Mouse (Mus musculus) heart, embryonic 11.5 days (tissue): ENCODE measurements around the gene 2900011O08Rik. TPM values are rescaled to one million over a fixed set of nuclear protein-coding genes. Genes with fewer than 3 reads are reported as not detected.
"Not testable (repeated sequence)": the region's sequence is repeated elsewhere in the genome, so short reads cannot be mapped to it uniquely, and the experiment has no call there.

ENCODE experiments used
- ATAC-seq: fragments of 200-750 bp; cut with Nextera tagmentation; replicated peaks from 2 replicates; pipeline ENCODE4 v1.8.0; 2017; ENCODE audit warnings: moderate library complexity; ENCODE audit not compliant: insufficient number of reproducible peaks, low FRiP score, low TSS enrichment
- H3K27ac ChIP-seq: fragments of 300-500 bp; sonication (generic); 2 replicates; pipeline ENCODE4 v1.5.1; 2014; ENCODE audit warnings: mild to moderate bottlenecking, low read depth, low read length
- H3K27me3 ChIP-seq: fragments of 300-500 bp; sonication (generic); 2 replicates; pipeline ENCODE4 v1.6.1; 2014; ENCODE audit warnings: mild to moderate bottlenecking, low read length, mixed read lengths; ENCODE audit not compliant: control insufficient read depth, insufficient read depth
- H3K36me3 ChIP-seq: fragments of 300-500 bp; sonication (generic); 2 replicates; pipeline ENCODE4 v1.6.1; 2014; ENCODE audit warnings: mild to moderate bottlenecking, low read length, moderate library complexity, mixed read lengths; ENCODE audit not compliant: control insufficient read depth, insufficient read depth
- H3K4me1 ChIP-seq: fragments of 300-500 bp; sonication (generic); 2 replicates; pipeline ENCODE4 v1.6.1; 2014; ENCODE audit warnings: low read length; ENCODE audit not compliant: control insufficient read depth, insufficient read depth
- H3K4me2 ChIP-seq: fragments of 300-500 bp; sonication (generic); 2 replicates; pipeline ENCODE4 v1.6.1; 2014; ENCODE audit warnings: mild to moderate bottlenecking, moderate library complexity
- H3K4me3 ChIP-seq: fragments of 300-500 bp; sonication (generic); 2 replicates; pipeline ENCODE4 v1.5.1; 2014; ENCODE audit warnings: low read depth, low read length
- H3K9ac ChIP-seq: fragments of 300-500 bp; sonication (generic); 2 replicates; pipeline ENCODE4 v1.6.1; 2014; ENCODE audit warnings: mild to moderate bottlenecking, low read depth, low read length, moderate library complexity
- H3K9me3 ChIP-seq: fragments of 300-500 bp; sonication (generic); replicated peaks from 2 replicates; pipeline ENCODE4 v1.6.1; 2016; ENCODE audit warnings: low read length; ENCODE audit not compliant: control insufficient read depth
- WGBS: fragments of 180-500 bp; shearing (Covaris S2); extraction: QIAGEN DNeasy Blood & Tissue Kit; methylation state at CpG from one replicate; pipeline ENCODE4 v1.1.7; 2014; ENCODE audit not compliant: insufficient replicate concordance; 5-methylcytosine and 5-hydroxymethylcytosine counted together
- polyA plus RNA-seq: library from polyadenylated mRNA; unstranded; fragments of >200 nt; fragmentation: Nextera tagmentation; extraction: Ambion mirVana; gene quantifications from 2 replicates; pipeline ENCODE4 v1.2.1, GENCODE M21; 2014

The 2900011O08Rik gene
- polyA plus RNA-seq, 1 experiment from 2014 or later, result 1.3 TPM

- not testable (repeated sequence) for H3K4me1 ChIP-seq, H3K27me3 ChIP-seq, H3K4me3 ChIP-seq, H3K36me3 ChIP-seq, H3K9ac ChIP-seq, H3K9me3 ChIP-seq, ATAC-seq, H3K27ac ChIP-seq, H3K4me2 ChIP-seq
- 78% methylated on average over 4 of the region's 4 CpGs for WGBS
These were observed 80.2 kb downstream of the 2900011O08Rik start for GRCm38 (mm10) chr16:14066571-14066970.

GRCm38 (mm10) chr16:14068701-14069100 is 82.3 kb downstream of the 2900011O08Rik start:
- not testable (repeated sequence) for H3K9me3 ChIP-seq, H3K4me2 ChIP-seq, H3K4me1 ChIP-seq, H3K4me3 ChIP-seq, H3K27ac ChIP-seq, H3K27me3 ChIP-seq, ATAC-seq, H3K9ac ChIP-seq, H3K36me3 ChIP-seq
- WGBS, result 75% methylated on average over 2 of the region's 2 CpGs

GRCm38 (mm10) chr16:14070471-14071169 is 84.2 kb downstream of the 2900011O08Rik start:
- Histone ChIP-seq H3K9me3 (no peaks in the 10 kb centered on the region), H3K36me3 (no peaks in the 10 kb centered on the region), H3K9ac (no peak overlapping the region), H3K4me3 (no peak overlapping the region), H3K27me3 (no peaks in the 10 kb centered on the region), H3K4me1 (no peaks in the 10 kb centered on the region), H3K27ac (no peak overlapping the region), H3K4me2 (no peak overlapping the region)
- no peak for ATAC-seq
- 66% methylated on average over 5 of the region's 5 CpGs for WGBS

- no peak overlapping the region for H3K9ac ChIP-seq
- no peak overlapping the region for H3K4me3 ChIP-seq
- 65% methylated on average over 2 of the region's 2 CpGs for WGBS
- no peaks in the 10 kb centered on the region for H3K4me1 ChIP-seq
- H3K27ac ChIP-seq, result no peak overlapping the region
- H3K27me3 ChIP-seq, result no peaks in the 10 kb centered on the region
- H3K9me3 ChIP-seq, result no peaks in the 10 kb centered on the region
- no peak overlapping the region for H3K4me2 ChIP-seq
- H3K36me3 ChIP-seq, result no peaks in the 10 kb centered on the region
- ATAC-seq, result no peak
These were observed 96.5 kb downstream of the 2900011O08Rik start for GRCm38 (mm10) chr16:14082925-14083324.

GRCm38 (mm10) chr16:14088249-14088648 is 101.8 kb downstream of the 2900011O08Rik start:
- no peak overlapping the region for H3K4me3 ChIP-seq
- no peaks in the 10 kb centered on the region for H3K9me3 ChIP-seq
- 66% methylated on average over 3 of the region's 3 CpGs for WGBS
- H3K36me3 ChIP-seq, result no peaks in the 10 kb centered on the region
- no peaks in the 10 kb centered on the region for H3K27me3 ChIP-seq
- ATAC-seq, result no peak
- no peak overlapping the region for H3K4me2 ChIP-seq
- no peak overlapping the region for H3K9ac ChIP-seq
- no peak overlapping the region for H3K27ac ChIP-seq
- H3K4me1 ChIP-seq, result no peaks in the 10 kb centered on the region

- ATAC-seq, result no peak
These were observed 102.9 kb downstream of the 2900011O08Rik start for GRCm38 (mm10) chr16:14089296-14089695.

GRCm38 (mm10) chr16:14091771-14092170 is 105.4 kb downstream of the 2900011O08Rik start:
- H3K27me3 ChIP-seq, result no peaks in the 10 kb centered on the region
- H3K36me3 ChIP-seq, result no peaks in the 10 kb centered on the region
- no peak overlapping the region for H3K9ac ChIP-seq
- H3K4me1 ChIP-seq, result no peaks in the 10 kb centered on the region
- no peaks in the 10 kb centered on the region for H3K9me3 ChIP-seq
- WGBS, result 69% methylated on average over 2 of the region's 2 CpGs
- no peak for ATAC-seq
- H3K4me3 ChIP-seq, result no peak overlapping the region
- H3K4me2 ChIP-seq, result no peak overlapping the region
- no peak overlapping the region for H3K27ac ChIP-seq

More at GRCm38 (mm10) chr16:14089296-14089695, 102.9 kb downstream of the 2900011O08Rik start:
- Histone ChIP-seq H3K27me3 (no peaks in the 10 kb centered on the region), H3K4me2 (no peak overlapping the region), H3K4me1 (no peaks in the 10 kb centered on the region), H3K9me3 (no peaks in the 10 kb centered on the region), H3K27ac (no peak overlapping the region), H3K9ac (no peak overlapping the region), H3K36me3 (no peaks in the 10 kb centered on the region), H3K4me3 (no peak overlapping the region)
- WGBS, result 76% methylated on average over 3 of the region's 3 CpGs

GRCm38 (mm10) chr16:14105891-14106290 is 119.5 kb downstream of the 2900011O08Rik start:
- ATAC-seq, result no peak
- WGBS, result 83% methylated on average over 6 of the region's 6 CpGs
- Histone ChIP-seq H3K4me3 (no peak overlapping the region), H3K9me3 (no peaks in the 10 kb centered on the region), H3K36me3 (peaks cover 6% of the 10 kb centered on the region), H3K27ac (no peak overlapping the region), H3K4me1 (no peaks in the 10 kb centered on the region), H3K4me2 (no peak overlapping the region), H3K9ac (no peak overlapping the region), H3K27me3 (no peaks in the 10 kb centered on the region)

GRCm38 (mm10) chr16:14109651-14110230 is 123.3 kb downstream of the 2900011O08Rik start:
- Histone ChIP-seq H3K9ac (no peak overlapping the region), H3K27ac (no peak overlapping the region), H3K4me2 (no peak overlapping the region), H3K27me3 (no peaks in the 10 kb centered on the region), H3K9me3 (no peaks in the 10 kb centered on the region), H3K4me1 (no peaks in the 10 kb centered on the region), H3K4me3 (no peak overlapping the region), H3K36me3 (peaks cover 18% of the 10 kb centered on the region)
- no peak for ATAC-seq
- 72% methylated on average over 3 of the region's 3 CpGs for WGBS
